In the genomic region with DNA sequence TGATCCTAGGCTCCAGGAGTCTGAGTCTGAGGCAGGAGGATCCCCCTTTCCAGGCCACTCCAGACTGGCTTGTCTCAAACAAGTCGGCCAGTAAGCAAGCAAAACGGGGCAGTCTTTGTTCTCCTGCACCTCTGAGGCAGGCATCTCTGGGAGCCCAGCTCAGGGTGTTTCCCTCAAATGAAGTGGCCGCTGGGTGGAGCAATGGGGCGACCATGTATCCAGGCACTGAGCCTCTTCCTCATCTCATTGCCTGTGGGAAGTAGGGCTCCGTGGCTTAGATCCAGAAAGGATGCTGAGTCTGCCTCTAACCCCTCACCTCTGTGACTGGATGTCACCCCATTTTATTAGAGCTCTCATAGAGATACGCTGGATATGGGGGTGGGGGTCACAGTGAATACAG, we compare ENCODE assay signal across 14 mouse cellular contexts. TPM values are rescaled to one million over a fixed set of nuclear protein-coding genes. Genes with fewer than 3 reads are reported as not detected.
DNase-seq lines count a peak whose midpoint lies in the region; ATAC-seq lines count a peak whose summit lies in the region.
"Had no signal": no experiment of that assay in that cellular context is flagged by ENCODE, and none has a peak within 500 bp of the region (broad histone marks: within the 10 kb centered on the region; RNA-seq: fewer than 3 reads in every experiment).

No protein-coding gene starts in this region.

- H3K9me3 ChIP-seq in hindbrain, embryonic 11.5 days (ENCODE audit: control insufficient read depth, low read length): no peaks in the 10 kb centered on the region
- H3K9me3 ChIP-seq in hindbrain, embryonic 16.5 days (ENCODE audit: control insufficient read depth, low read length): no peaks in the 10 kb centered on the region
- no peaks in the 10 kb centered on the region for H3K9me3 ChIP-seq in neural tube, embryonic 11.5 days (ENCODE audit: control insufficient read depth, low read length)
- no peaks in the 10 kb centered on the region for H3K9me3 ChIP-seq in neural tube, embryonic 15.5 days (replicated peaks)
- H3K9me3 ChIP-seq: embryonic facial prominence, embryonic 15.5 days; forebrain, embryonic 15.5 days; heart, embryonic 10.5 days; midbrain, embryonic 15.5 days had no signal

- 32% methylated on average over 6 of the region's 6 CpGs for WGBS in hindbrain, embryonic 11.5 days
- 34% methylated on average over 6 of the region's 6 CpGs for WGBS in hindbrain, embryonic 16.5 days
- 38% methylated on average over 6 of the region's 6 CpGs for WGBS in neural tube, embryonic 11.5 days
- 39% methylated on average over 6 of the region's 6 CpGs for WGBS in neural tube, embryonic 15.5 days

- no peaks in the 10 kb centered on the region for H3K36me3 ChIP-seq in hindbrain, embryonic 11.5 days (ENCODE audit: control insufficient read depth, insufficient read depth, low read length)
- no peaks in the 10 kb centered on the region for H3K36me3 ChIP-seq in hindbrain, embryonic 16.5 days (ENCODE audit: control insufficient read depth, insufficient read depth, low read length)
- no peaks in the 10 kb centered on the region for H3K36me3 ChIP-seq in neural tube, embryonic 11.5 days (ENCODE audit: control insufficient read depth, insufficient read depth, low read length)
- H3K36me3 ChIP-seq in neural tube, embryonic 15.5 days: no peaks in the 10 kb centered on the region
- H3K36me3 ChIP-seq: embryonic facial prominence, embryonic 15.5 days; forebrain, embryonic 15.5 days; heart, embryonic 10.5 days; midbrain, embryonic 15.5 days had no signal

- H3K4me2 ChIP-seq in hindbrain, embryonic 11.5 days (replicated peaks; ENCODE audit: low read depth, low read length): no peak overlapping the region
- H3K4me2 ChIP-seq in hindbrain, embryonic 16.5 days (ENCODE audit: low read length): no peak overlapping the region
- H3K4me2 ChIP-seq in neural tube, embryonic 11.5 days (ENCODE audit: low read depth): no peak overlapping the region
- no peak overlapping the region for H3K4me2 ChIP-seq in neural tube, embryonic 15.5 days
- H3K4me2 ChIP-seq: embryonic facial prominence, embryonic 15.5 days; forebrain, embryonic 15.5 days; midbrain, embryonic 15.5 days had no signal

- DNase-seq in hindbrain, embryonic 11.5 days (ENCODE audit: low spot score): peak; percentile 30
- peak; percentile 38 for DNase-seq in neural tube, embryonic 11.5 days (ENCODE audit: low spot score)
- DNase-seq in embryo, embryonic 11 days: peak; percentile 33
- no peak for DNase-seq in right cerebral cortex, postnatal 14 days
- no peak for DNase-seq in urinary bladder, postnatal 25 days (ENCODE audit: low spot score)
- DNase-seq: adrenal gland, adult 8-10 months; kidney, adult 9 months; thymus, adult 18-20 months had no signal

- H3K9ac ChIP-seq in hindbrain, embryonic 11.5 days (ENCODE audit: low read depth, low read length): no peak overlapping the region
- no peak overlapping the region for H3K9ac ChIP-seq in hindbrain, embryonic 16.5 days (ENCODE audit: low read depth, low read length)
- H3K9ac ChIP-seq in neural tube, embryonic 11.5 days (ENCODE audit: low read length): no peak overlapping the region
- no peak overlapping the region for H3K9ac ChIP-seq in neural tube, embryonic 15.5 days (replicated peaks)
- H3K9ac ChIP-seq: embryonic facial prominence, embryonic 15.5 days; forebrain, embryonic 15.5 days; midbrain, embryonic 15.5 days had no signal

- no peak overlapping the region for H3K4me3 ChIP-seq in hindbrain, embryonic 11.5 days (ENCODE audit: low read depth, low read length)
- no peak overlapping the region for H3K4me3 ChIP-seq in hindbrain, embryonic 16.5 days (ENCODE audit: low read length)
- no peak overlapping the region for H3K4me3 ChIP-seq in neural tube, embryonic 11.5 days (ENCODE audit: low read depth, low read length)
- no peak overlapping the region for H3K4me3 ChIP-seq in neural tube, embryonic 15.5 days (replicated peaks)
- H3K4me3 ChIP-seq: embryonic facial prominence, embryonic 15.5 days; forebrain, embryonic 15.5 days; heart, embryonic 10.5 days; midbrain, embryonic 15.5 days had no signal

- ATAC-seq in hindbrain, embryonic 11.5 days (ENCODE audit: low FRiP score): no peak
- ATAC-seq in hindbrain, embryonic 16.5 days: no peak
- ATAC-seq in neural tube, embryonic 11.5 days (ENCODE audit: insufficient read depth, low FRiP score, low TSS enrichment): no peak
- no peak for ATAC-seq in neural tube, embryonic 15.5 days (ENCODE audit: low FRiP score)
- ATAC-seq: forebrain, embryonic 15.5 days; midbrain, embryonic 15.5 days had no signal

- H3K27me3 ChIP-seq in hindbrain, embryonic 11.5 days (ENCODE audit: control insufficient read depth, insufficient read depth, low read length): no peaks in the 10 kb centered on the region
- H3K27me3 ChIP-seq in hindbrain, embryonic 16.5 days (replicated peaks; ENCODE audit: control insufficient read depth, insufficient read depth, low read length): no peaks in the 10 kb centered on the region
- no peaks in the 10 kb centered on the region for H3K27me3 ChIP-seq in neural tube, embryonic 11.5 days (ENCODE audit: control insufficient read depth, insufficient read depth, low read length)
- no peaks in the 10 kb centered on the region; the same call in 1 of the 2 replicates for H3K27me3 ChIP-seq in neural tube, embryonic 15.5 days (replicated peaks)
- H3K27me3 ChIP-seq: embryonic facial prominence, embryonic 15.5 days; forebrain, embryonic 15.5 days had no signal

- no peaks in the 10 kb centered on the region for H3K4me1 ChIP-seq in hindbrain, embryonic 11.5 days (replicated peaks; ENCODE audit: control insufficient read depth, insufficient read depth, low read length)
- no peaks in the 10 kb centered on the region for H3K4me1 ChIP-seq in hindbrain, embryonic 16.5 days (ENCODE audit: control insufficient read depth, insufficient read depth, low read depth, low read length)
- peaks cover 2% of the 10 kb centered on the region; the same call in 1 of the 2 replicates for H3K4me1 ChIP-seq in neural tube, embryonic 11.5 days (ENCODE audit: control insufficient read depth, insufficient read depth, low read length)
- H3K4me1 ChIP-seq in neural tube, embryonic 15.5 days: no peaks in the 10 kb centered on the region
- H3K4me1 ChIP-seq: embryonic facial prominence, embryonic 15.5 days; forebrain, embryonic 15.5 days; midbrain, embryonic 15.5 days had no signal

- H3K27ac ChIP-seq in hindbrain, embryonic 11.5 days (ENCODE audit: low read depth, low read length): no peak overlapping the region
- H3K27ac ChIP-seq in hindbrain, embryonic 16.5 days (ENCODE audit: low read depth, low read length): no peak overlapping the region
- no peak overlapping the region for H3K27ac ChIP-seq in neural tube, embryonic 11.5 days (ENCODE audit: low read depth, low read length)
- no peak overlapping the region for H3K27ac ChIP-seq in neural tube, embryonic 15.5 days (replicated peaks)
- H3K27ac ChIP-seq: embryonic facial prominence, embryonic 15.5 days; forebrain, embryonic 15.5 days; heart, embryonic 10.5 days; midbrain, embryonic 15.5 days had no signal

RNA-seq across cellular contexts. Expression of a gene that starts 1.6 kb away (rescaled TPM):
- 0.05 and 0.24 TPM in 2 replicates for polyA plus RNA-seq in hindbrain, embryonic 11.5 days (2014; fragmentation: Nextera tagmentation; extraction: Ambion mirVana)
- polyA plus RNA-seq in hindbrain, embryonic 16.5 days (2015; fragmentation: Nextera tagmentation; extraction: Ambion mirVana): 0.29 and 0.51 TPM in 2 replicates
- not detected in 2 replicates for polyA plus RNA-seq in neural tube, embryonic 11.5 days (2014; fragmentation: Nextera tagmentation; extraction: Ambion mirVana)
- 0.05 and 0.69 TPM in 2 replicates for polyA plus RNA-seq in neural tube, embryonic 15.5 days (2015; fragmentation: Nextera tagmentation; extraction: Ambion mirVana)

RNA-seq across cellular contexts. Expression of a gene that starts 28.3 kb away (rescaled TPM):
- polyA plus RNA-seq in hindbrain, embryonic 11.5 days (2014; fragmentation: Nextera tagmentation; extraction: Ambion mirVana): not detected in 2 replicates
- polyA plus RNA-seq in hindbrain, embryonic 16.5 days (2015; fragmentation: Nextera tagmentation; extraction: Ambion mirVana): 0.26 and 0.37 TPM in 2 replicates
- polyA plus RNA-seq in neural tube, embryonic 11.5 days (2014; fragmentation: Nextera tagmentation; extraction: Ambion mirVana): not detected in 2 replicates
- 0.12 and 2.8 TPM in 2 replicates for polyA plus RNA-seq in neural tube, embryonic 15.5 days (2015; fragmentation: Nextera tagmentation; extraction: Ambion mirVana)
- polyA plus RNA-seq: forebrain, embryonic 15.5 days; heart, embryonic 10.5 days had no signal

RNA-seq across cellular contexts. Expression of a gene that starts 38.4 kb away (rescaled TPM):
- 62.7 and 65.8 TPM in 2 replicates for polyA plus RNA-seq in hindbrain, embryonic 11.5 days (2014; fragmentation: Nextera tagmentation; extraction: Ambion mirVana)
- polyA plus RNA-seq in hindbrain, embryonic 16.5 days (2015; fragmentation: Nextera tagmentation; extraction: Ambion mirVana): 161 and 172 TPM in 2 replicates
- polyA plus RNA-seq in neural tube, embryonic 11.5 days (2014; fragmentation: Nextera tagmentation; extraction: Ambion mirVana): 74.6 and 78.1 TPM in 2 replicates
- polyA plus RNA-seq in neural tube, embryonic 15.5 days (2015; fragmentation: Nextera tagmentation; extraction: Ambion mirVana): 141 and 158 TPM in 2 replicates

Comparison
In these comparisons a context has a peak if more than half of its experiments do, and no peak if none do; other contexts are left out.
1. DNase-seq: peak in hindbrain, embryonic 11.5 days (single experiment), neural tube, embryonic 11.5 days (single experiment) and embryo, embryonic 11 days (single experiment); none in right cerebral cortex, postnatal 14 days (single experiment) and urinary bladder, postnatal 25 days (single experiment).